Mouse (Mus musculus) spleen, postnatal 36 days (tissue): ENCODE measurements at regions not wholly inside any gene's neighbourhood (a gene's known extent, or its start where the extent isn't known, plus 50 kb on each side); places are given as distances from the start of the nearest gene placed in this dataset.

Experiments
- DNase-seq, 2 experiments: peaks; one replicate each; pipeline ENCODE4 v3.0.0; 2022; ENCODE audit warnings: low spot score in 2 of 2, mixed read lengths in 1 of 2

DNA sequence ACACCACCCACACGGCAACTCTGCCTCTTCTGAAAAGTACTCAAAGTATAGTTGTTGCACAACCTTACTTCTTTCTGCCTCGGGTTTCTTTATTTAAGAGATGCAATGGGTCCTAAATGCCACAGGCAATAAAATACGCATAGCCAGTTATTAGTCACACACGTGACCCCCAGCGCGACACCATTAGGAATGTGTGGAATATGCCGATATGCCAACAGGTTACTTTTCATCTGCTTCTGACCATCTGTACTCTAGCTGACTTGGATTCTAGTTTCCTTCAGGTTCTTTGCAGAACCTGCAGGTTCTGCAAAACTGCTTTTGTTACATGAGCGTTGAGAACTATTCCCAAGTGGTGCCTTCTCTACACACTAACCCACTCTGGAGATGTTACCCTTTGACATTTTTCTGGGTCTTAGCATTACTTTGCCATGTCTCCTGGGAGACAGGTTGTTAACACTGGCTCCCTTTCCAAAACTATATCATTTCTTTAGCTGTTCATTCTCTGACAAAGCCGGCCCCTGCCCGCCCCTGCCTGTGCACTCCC, 515.6 kb downstream of the Gja1 start:
- DNase-seq: no peak

DNA sequence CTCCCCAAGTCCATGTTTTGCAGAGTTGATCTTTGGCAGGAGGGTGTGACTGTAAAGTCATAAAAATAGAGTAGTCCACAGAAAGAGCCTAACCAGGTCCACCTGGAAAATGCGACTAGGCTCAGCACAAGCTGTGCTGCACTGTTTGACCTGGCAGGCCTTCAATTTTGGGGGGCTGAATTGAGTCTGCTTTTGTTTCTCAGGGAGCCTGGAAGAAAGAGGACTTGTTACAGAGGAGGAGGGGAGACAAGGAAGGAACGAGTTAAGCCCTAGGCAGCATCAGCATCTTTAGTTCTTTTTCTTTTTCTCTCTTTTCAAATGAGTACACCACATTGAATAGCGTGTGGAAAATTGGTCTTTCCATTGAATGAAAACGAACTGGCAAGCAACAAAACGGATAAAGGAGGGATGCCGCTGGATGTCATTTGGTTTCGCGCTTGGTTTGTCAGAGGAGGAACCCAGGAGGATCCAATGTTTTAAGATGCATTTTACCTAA, 516.1 kb downstream of the Gja1 start:
- DNase-seq: no peak

DNA sequence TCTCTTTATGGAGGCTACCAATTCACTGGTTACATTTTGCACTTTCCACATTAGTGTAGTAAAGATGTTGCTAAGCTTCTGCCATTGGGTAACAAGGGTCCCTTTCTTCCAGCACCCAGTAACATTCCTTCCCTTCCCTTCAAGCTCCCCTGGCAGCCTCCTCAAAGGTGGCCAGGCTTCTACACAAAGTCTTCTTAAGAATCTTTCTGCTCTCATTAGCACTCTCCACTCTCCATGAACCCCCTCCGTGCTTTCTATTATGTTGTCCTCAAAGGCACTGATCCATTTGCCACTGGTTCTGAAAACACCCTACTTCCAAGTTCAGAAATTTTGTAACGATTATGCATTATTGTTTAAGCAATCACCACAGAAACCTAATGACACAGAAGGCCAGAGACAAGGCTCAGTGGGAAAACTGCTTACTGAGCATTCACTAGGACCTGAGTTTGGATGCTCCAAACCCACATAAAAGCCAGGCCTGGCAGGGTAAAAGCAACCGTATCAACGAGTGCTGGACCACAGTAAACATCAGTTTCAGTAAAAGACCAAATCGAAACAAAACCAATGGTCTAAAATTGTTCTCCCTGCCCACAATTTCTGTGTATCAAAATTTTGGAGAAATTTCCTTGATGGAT, 522.6 kb downstream of the Gja1 start:
- no peak for DNase-seq

DNA sequence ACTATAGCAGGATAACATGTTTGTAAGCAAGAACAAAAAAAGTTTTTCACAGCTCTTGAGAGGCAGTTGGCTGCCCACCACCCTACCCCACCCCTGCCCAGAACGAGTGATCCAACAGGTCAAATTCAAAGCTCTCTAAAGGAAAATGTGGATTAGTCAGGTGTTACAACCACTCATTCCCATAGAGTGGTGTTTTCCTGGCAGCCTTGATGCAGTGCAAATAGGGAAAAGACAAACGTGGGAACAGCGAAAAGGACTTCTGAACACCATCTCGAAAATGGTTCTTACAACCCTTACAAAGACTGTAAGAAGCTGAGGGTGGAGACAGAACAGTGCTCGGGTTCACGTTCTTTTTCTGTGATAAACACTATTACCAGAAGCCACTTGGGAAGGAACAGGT, 523.8 kb downstream of the Gja1 start:
- no peak for DNase-seq

DNA sequence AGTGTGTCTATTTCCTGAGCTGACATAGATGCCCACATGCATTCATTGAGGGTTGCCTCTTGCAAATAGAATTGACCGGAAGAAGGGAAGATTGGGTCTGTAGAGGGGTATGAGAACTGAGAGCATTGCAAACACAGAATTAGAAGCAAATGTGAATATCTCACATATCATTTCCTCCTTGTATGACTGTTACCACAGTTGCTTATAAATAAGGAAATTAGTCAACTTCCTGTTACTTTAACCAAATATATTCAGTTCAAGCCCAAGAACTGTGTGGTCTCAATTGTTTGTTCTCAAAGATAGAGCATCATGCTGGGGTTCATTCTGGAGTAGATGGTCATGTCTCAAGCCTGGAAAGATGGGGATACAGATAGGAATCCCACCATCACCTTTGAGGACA, 535.6 kb downstream of the Gja1 start:
- no peak for DNase-seq

DNA sequence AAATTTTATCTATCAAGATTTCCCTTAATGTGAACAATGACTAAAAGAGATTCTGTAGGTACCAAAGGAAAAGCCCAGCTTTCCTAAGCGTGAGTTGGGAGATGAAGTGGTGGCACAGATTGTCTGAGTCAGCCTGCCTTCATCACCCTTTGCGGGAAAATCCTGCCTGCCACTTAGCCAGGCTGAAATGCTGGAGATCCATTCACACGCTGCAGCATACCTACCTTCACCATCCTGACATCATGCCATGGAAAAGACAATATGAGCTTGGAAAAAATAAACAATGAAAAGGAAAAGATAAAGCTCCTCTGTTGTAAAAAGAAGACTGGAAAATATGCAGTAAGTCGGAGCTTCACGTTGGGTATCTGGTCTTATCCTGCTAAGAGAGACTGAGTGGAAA, 537.0 kb downstream of the Gja1 start:
- no peak for DNase-seq

DNA sequence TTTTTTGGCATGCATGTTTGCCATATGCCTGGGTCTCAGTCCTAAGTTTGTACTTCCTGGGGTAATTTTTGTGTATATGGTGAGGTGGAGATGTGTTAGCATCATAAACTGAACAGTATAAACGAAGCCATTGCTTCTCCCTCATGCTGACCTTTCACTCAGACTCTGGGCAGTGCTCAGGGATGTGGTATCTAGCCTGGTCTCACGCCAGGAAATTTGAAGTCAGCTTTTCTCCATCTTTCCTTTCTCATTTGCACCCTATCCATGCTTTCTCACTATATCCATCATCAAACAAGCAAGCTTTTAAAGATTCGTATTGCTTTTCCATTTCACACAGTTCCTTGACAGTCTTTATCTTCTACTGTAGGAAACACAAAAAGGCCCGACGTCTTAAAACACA, 541.3 kb downstream of the Gja1 start:
- DNase-seq: no peak

DNA sequence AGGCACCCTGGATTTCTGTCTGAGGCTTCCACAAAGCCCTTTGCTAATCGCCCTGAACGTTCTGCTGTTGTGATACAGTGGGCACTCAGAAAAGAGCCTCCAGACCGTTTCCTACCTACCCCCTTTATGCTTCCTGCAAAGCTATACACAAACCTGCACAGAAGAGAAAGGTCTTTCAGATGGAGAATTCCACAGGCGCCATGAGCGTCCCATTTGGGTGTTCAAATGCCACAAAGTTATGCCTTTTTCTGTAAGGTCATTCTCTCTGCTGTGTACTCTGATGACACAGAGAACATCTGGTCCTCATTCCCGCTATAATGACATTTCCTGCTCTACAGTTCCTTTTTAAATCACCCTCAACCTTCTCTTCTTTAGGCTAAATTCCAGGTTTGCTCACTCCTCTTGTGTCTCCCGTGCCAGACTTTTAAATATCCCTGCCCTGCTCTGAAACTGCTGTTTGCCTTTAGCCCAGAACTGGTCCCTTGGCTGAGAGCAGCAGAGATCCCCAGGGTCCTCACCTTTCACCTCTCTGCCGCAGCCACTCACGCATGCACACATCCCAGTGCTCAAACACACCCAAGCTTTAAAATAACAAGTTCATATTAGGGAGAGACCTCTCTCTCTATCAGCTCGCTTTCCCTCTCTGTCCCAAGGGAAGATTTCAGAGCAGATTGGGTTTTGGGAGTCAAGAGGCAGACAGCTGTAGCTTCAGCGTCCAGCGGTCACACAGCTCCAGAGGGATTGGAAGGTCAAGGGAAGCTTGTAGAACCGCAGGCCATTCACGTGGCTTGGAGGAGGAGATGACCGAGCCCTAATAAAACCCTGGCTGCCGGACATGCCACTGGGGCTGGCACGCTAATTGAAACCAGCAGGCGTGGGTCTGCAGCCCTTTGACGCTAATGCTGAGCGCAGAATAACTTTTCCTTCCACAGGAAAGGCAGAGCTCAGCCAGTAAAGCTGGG, 543.9 kb downstream of the Gja1 start:
- DNase-seq: peak in 1 of 2 experiments; percentile 5

DNA sequence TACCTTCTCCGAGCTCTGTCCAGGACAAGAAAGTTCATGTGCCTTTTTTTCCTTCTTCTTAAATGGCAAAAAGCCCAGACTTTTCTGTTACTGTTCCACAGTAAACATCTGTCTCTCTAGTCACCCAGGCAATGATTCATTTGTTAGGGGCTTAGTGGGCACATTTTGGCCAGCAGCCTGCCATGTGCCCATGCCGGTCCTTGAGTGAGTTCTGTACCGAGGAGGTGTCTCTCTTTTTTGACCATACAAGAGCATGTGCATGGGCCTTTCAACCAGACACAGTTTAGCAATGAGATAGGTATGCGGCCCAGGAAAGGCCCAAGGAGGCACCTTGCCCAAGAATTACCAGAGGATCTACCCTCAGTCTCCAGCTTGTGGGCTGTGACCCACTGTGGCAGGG, 551.0 kb upstream of the Hsf2 start:
- DNase-seq: no peak

DNA sequence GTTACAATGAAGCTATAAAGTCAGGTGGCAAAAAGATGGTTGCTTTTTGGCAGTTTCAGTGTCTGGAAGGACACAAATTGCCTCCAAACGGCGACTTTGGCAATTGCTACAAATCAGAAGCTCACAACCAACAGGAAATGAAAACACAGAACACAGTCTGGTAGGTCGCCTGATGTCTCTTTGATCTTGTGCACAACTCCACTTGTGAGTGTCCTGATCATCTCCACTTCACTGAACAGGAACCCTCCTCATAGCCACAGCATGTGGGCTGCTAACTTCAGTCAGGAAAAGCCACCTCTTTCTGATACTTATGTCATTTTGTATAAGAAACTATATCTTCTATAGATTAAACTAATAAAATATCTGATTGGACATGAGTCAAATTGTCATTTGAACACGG, 544.2 kb upstream of the Hsf2 start:
- no peak for DNase-seq

DNA sequence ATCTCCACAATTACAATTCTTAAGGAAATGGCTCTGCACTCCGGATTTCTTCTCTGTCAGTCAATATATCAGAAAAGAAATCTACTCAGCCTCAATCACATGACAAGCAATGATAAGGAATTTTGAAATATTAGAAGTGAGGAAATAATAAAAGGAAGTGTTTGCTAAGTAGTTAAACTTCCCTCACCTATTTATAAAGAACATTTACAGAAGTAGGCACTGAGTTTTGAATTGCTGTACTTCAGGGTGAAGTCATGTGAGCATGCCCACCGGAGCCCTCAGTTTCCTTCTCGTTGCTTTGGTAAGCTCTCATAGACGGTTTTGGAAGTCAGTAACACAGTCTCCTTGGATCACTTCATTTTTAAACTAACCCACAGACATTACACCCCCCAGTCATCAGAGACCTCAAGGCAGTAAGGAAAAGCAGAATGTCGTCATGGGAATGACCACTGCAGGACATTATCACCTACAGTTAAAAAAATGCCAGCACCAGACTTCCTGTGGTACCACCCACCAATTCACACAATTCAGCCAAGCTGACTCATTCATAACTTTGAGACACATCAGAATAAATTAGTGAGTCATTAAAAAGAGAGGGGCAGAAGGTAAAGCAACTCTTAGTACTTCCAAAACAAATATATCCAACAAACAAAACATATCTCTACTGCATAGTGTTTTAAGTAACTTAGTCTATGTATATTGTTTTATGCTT, 541.6 kb upstream of the Hsf2 start:
- no peak for DNase-seq

DNA sequence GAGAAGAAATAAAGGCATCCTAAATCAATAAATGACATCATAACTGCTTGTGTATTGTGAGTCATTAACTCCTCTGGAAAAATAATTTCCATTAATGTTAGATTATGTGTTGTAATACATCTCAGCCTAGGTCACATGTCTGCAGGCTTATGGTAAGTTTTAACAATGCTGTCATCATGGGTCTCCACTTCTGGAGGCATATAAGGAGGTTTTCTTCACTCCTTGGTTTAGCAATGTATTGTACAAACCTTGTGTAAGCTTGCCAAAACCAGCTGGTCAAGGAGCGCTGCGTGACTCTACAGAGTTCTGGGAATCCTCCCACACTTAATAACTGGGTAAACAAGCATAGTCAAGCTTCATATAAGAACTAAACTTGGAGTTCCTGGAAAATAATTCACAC, 529.5 kb upstream of the Hsf2 start:
- no peak for DNase-seq

DNA sequence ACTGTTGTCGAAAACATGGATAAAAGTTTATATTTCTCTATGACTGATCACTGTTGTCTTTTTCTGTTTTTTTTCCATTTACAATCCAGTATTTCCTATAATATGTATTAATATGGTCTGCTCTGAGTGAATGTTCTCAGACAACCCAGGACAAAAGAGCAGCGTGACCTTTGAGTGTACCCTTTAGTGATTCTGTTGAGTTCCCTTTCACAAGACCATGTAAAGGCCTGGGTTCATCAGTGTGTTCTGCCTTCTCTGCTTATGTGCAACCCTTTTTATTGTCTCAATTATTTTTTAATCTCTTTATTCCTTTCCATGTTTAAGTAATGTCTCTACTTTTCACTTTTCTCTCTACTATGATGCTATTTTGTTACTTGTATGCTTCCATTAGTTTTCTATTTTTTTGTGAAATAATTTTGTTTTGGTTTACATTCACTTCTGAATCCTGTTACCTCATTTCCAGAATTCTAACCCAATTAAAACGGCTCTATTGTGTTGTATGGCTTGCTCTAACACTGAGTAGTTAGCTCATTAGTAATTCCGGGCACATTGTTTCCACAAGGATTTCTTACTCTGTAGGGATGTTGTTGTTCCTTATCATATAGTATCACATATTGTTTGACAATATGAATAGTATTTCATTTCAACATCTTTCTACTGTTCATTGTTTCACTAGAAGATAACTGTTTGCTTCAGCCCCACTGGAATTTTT, 523.9 kb upstream of the Hsf2 start:
- no peak for DNase-seq

DNA sequence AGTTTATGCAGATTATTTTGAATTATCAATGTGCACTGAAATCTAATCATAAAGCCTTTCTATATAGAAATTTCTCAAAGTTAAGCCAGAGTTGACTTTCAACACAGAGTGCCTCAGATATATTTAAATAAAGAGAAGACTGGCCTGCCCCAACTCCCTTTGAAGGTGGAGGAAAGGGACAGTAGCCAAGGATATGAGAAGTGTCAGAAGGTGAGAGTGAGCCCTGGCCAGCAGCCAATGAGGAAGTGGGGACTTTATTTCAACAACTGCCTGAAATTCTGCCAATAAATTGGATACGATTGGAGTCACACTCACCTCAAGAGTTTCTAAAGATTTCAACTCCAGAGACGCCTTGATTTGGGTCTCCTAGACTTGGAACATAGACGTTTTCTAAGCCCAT, 523.0 kb upstream of the Hsf2 start:
- DNase-seq: no peak

DNA sequence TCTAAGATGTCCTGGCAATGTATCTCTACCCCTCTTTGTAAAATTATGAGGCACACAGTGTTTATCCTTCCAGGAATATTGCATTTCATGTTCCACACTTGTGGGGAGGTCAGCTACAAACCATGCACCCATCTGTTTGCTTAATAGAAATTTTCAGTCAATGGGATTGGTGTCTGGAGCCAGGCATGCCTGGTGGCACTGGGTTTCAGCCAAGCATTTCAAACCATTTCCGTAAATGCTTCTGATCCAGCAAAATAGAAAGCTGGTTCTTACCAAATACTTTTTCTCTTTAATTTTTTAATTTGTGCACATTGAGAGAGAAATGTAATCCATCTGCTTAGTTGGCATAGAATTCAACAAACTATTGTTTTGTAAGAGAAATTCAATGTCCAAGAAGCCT, 517.3 kb upstream of the Hsf2 start:
- DNase-seq: no peak

DNA sequence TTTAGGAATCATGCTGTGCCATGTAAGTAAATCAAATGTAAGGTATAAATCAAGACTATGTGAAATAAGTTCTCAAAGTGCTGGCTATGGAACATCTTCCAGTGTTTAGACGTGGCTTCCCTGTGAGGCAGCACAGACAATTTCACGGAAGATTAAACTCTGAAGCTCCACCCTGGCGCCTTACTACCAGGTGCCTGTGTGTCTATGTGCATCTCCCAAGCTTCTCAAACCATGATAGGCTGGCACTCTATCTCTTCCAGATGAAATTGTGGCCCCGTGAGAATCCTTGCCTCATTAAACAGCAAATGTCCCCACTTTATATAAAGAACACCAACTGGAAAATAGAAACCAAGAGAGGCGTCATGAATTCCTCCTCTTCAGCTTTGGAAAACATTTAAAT, 511.4 kb upstream of the Hsf2 start:
- DNase-seq: no peak

DNA sequence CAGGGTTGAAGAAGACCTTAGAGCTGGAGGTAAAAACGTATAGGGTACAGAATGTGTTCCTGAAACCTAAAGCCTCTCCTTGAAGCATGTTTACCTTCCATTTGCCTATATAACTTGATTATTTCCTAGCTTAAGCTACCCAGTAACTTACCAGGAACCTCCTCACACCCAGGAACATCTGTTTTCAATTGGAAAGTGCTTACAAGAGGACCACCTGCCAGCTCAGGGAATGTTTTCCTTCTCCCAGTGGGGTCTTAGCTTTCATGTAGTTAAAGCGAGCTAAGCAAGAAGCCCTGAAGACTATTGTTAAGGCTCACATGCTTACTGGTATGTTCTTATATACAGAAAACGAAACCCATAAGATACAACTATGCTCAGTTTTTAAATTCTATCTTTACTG, 506.6 kb upstream of the Hsf2 start:
- no peak for DNase-seq

DNA sequence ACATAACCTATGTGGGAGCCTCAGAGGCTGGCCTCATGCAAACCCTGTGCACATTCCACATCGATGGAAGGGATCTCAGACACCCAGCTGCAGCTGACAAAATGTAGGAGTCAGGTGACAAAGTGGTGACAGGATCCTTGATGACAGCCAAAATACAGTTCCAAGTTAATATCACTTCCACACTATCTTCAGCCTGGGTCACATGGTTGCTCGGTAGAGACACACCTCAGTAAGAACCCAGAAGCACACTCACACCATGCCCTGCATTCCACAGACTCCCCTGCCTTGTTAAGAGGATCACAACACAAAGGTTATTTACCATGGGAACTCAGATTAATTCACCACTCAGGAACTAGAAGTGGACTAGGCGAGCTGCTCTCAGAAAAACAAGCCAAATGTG, 505.4 kb upstream of the Hsf2 start:
- DNase-seq: no peak

DNA sequence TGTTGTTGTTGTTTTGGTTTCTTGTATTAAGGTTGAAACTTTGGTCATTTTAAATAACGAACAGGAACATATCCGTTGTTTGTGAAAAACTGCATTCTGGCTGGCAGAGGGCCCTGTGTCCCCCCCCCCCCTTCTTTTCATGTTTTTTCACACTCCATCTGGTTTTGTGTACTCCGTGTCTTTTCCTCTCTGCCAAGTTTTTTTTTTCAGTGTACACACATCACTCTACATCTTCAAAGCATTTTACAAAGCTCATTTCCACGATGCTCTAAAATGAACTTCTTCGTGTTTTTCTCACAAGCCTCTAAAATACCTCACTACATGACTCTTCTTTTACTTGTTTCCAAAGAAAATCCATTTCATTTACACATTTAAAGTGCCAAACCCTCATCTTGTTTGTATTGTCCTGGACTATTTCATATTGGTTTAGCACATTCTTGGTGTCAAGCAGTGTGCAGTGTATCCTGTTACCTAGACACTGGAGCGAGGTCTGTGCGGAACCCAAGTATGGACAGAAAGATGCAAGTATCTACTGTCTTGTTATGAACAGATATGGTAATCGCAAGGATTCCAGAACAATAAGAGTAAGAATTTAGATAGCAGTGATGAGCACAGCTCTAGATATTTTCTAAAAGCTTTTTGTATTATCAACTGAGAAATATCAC, 503.5 kb upstream of the Hsf2 start:
- DNase-seq: no peak

DNA sequence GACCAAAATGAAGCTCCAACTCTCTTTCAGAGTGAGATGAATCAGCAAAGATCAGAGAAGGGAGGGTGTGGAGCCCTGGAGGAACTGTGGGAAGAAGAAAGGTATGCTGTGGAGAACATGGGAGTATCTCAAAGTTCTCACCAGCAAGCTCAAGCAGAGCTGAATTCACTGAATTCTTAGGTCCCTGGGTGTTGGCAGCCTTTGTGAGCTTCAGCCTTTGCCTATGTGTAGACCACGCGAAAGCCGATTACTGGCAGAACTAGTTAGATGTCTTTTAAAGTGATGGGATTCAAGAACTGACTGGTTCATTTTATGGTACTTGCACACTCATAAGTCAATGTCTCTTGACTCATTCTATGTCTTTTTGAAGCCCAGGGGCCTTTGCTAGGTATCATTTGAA, 491.2 kb upstream of the Hsf2 start:
- DNase-seq: no peak
